Comparison of ENCODE assay signal across 11 mouse cellular contexts in the genomic region with DNA sequence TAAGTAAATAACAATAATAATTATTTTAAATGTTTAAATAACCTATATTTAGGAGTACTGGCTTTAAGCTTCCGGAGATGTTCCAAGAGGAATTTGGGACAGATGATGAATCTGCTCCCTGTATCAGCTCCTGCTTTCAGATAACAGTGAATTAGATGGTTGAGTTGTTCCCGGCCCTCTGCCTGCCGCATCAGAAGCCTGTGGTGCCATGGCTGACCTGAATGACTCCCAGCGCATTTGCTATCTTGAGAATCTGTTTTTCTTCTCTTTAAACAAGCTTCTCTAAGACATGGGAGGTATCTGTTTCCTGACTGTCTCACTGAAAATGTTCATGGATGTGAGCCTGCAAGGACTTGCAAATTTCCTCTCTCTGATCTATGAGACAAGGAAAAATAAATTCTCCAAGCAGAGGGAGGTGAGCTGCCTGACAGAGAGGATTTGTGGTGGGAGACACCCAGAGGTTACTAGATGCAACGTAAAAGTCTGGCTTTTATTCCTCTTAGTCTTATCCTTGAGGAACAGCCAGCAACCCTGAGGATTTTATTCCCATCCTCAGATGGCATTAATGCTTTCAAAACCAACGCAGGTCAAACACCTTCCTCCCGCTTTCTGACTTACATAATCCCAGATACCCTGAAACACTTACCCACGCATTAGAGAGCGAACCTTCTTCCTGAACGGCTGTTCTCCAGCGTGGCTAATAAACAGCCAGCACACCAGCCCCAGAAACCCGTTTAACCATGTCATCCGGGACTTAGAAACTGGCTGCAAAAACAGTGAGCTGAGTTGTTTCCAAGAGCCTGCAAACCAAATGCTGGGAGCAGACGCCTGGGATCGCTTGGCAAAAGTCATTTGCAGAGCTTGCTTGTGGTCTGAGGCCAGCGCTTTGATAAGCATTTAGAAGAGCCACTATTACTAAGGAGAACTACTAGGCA.
DNase-seq lines count a peak whose midpoint lies in the region; ATAC-seq and TF ChIP-seq lines count a peak whose summit lies in the region.
"Had no signal": no experiment of that assay in that cellular context is flagged by ENCODE, and none has a peak within 500 bp of the region (broad histone marks: within the 10 kb centered on the region; RNA-seq: fewer than 3 reads in every experiment).

No protein-coding gene starts in this region.

- H3K27ac ChIP-seq in heart, adult 2 months, result no peak overlapping the region; the same call in 1 of the 2 replicates
- no peak overlapping the region for H3K27ac ChIP-seq in heart, embryonic 12.5 days (ENCODE audit: poor library complexity, severe bottlenecking)
- H3K27ac ChIP-seq in cerebellum, adult 2 months (ENCODE audit: insufficient read depth, low read length), result no peak overlapping the region

- TF ChIP-seq POLR2A in heart, adult 2 months (IDR thresholded peaks at IDR 0.05; ENCODE audit: insufficient read depth, low read depth, low read length), result no peak
- no peak for TF ChIP-seq POLR2A in cerebellum, adult 2 months (IDR thresholded peaks at IDR 0.05; ENCODE audit: borderline replicate concordance, insufficient read depth, low read length)

- H3K9me3 ChIP-seq in heart, embryonic 12.5 days (replicated peaks), result no peaks in the 10 kb centered on the region

- no peaks in the 10 kb centered on the region for H3K4me1 ChIP-seq in heart, adult 2 months (ENCODE audit: control insufficient read depth, insufficient read depth, low read length)
- H3K4me1 ChIP-seq in heart, embryonic 12.5 days (replicated peaks), result no peaks in the 10 kb centered on the region
- H3K4me1 ChIP-seq in cerebellum, adult 2 months (ENCODE audit: control insufficient read depth, insufficient read depth, low read length), result no peaks in the 10 kb centered on the region

- peak; percentile 34 to 49 for DNase-seq in heart, adult 2 months
- DNase-seq in gastrocnemius, adult 18-20 months (ENCODE audit: low spot score), result peak; percentile 25
- DNase-seq in heart, postnatal 36 days, result peak; percentile 21 to 34
- peak; percentile 3 to 11 for DNase-seq in kidney, postnatal 4 days
- DNase-seq in right cerebral cortex, adult 18-20 months, result no peak
- no peak for DNase-seq in cerebellum, adult 2 months
- DNase-seq: lung, postnatal 36 days had no signal

- H3K27me3 ChIP-seq in heart, adult 2 months (ENCODE audit: control insufficient read depth, insufficient read depth, low read length), result no peaks in the 10 kb centered on the region
- no peaks in the 10 kb centered on the region for H3K27me3 ChIP-seq in heart, embryonic 12.5 days (replicated peaks)
- no peaks in the 10 kb centered on the region for H3K27me3 ChIP-seq in cerebellum, adult 2 months (ENCODE audit: control insufficient read depth, insufficient read depth, low read length)
- H3K27me3 ChIP-seq: Patski had no signal

- no peak for ATAC-seq in heart, embryonic 12.5 days (ENCODE audit: insufficient number of reproducible peaks, low FRiP score)
- ATAC-seq in megakaryocyte-erythroid progenitor cell, adult 5-6 weeks (replicated peaks; ENCODE audit: low FRiP score, low TSS enrichment, poor library complexity, severe bottlenecking), result no peak
- ATAC-seq: forebrain, embryonic 14.5 days; Patski had no signal

- no peaks in the 10 kb centered on the region for H3K79me2 ChIP-seq in heart, adult 2 months (replicated peaks; ENCODE audit: control insufficient read depth, insufficient read depth, low read length)

- H3K9ac ChIP-seq in heart, adult 2 months (ENCODE audit: low read depth, low read length), result no peak overlapping the region
- H3K9ac ChIP-seq in heart, embryonic 12.5 days, result no peak overlapping the region

- no peak overlapping the region for H3K4me3 ChIP-seq in heart, adult 2 months
- H3K4me3 ChIP-seq in heart, embryonic 12.5 days, result no peak overlapping the region
- no peak overlapping the region for H3K4me3 ChIP-seq in cerebellum, adult 2 months (replicated peaks; ENCODE audit: insufficient read depth, low read depth, low read length)

- H3K4me2 ChIP-seq in heart, embryonic 12.5 days, result no peak overlapping the region

- no peak for TF ChIP-seq CTCF in heart, adult 2 months (IDR thresholded peaks at IDR 0.05)
- no peak for TF ChIP-seq CTCF in cerebellum, adult 2 months (IDR thresholded peaks at IDR 0.05; ENCODE audit: borderline replicate concordance, insufficient read depth, low read depth, low read length)

- no peaks in the 10 kb centered on the region for H3K36me3 ChIP-seq in heart, adult 2 months (ENCODE audit: control insufficient read depth, insufficient read depth, low read length)
- no peaks in the 10 kb centered on the region for H3K36me3 ChIP-seq in heart, embryonic 12.5 days

- no peak for TF ChIP-seq EP300 in heart, adult 2 months (IDR thresholded peaks at IDR 0.05; ENCODE audit: insufficient read depth, low read depth, low read length)

- intact Hi-C loops in heart, adult 2 months (cut with DNase I), result no loop called here
- intact Hi-C loops in heart, postnatal 36 days (cut with DNase I), result loop anchor here (10.0 kb wide), 1 partner anchor 736 kb away; no protein-coding TSS in a partner anchor

- 43% methylated on average over 16 of the region's 16 CpGs for WGBS in heart, adult 2 months
- WGBS in heart, embryonic 12.5 days, result 48% methylated on average over 16 of the region's 16 CpGs
- 40% methylated on average over 16 of the region's 16 CpGs for WGBS in cerebellum, adult 2 months

Comparison
In these comparisons a context has a peak if more than half of its experiments do, and no peak if none do; other contexts are left out.
1. DNase-seq: peak in heart, adult 2 months (2 of 2), gastrocnemius, adult 18-20 months (single experiment), heart, postnatal 36 days (2 of 2) and kidney, postnatal 4 days (2 of 2); none in right cerebral cortex, adult 18-20 months (single experiment) and cerebellum, adult 2 months (0 of 2).